Mouse (Mus musculus) megakaryocyte progenitor cell, adult 5-6 weeks (primary cell): ENCODE results near the gene Ier5l. TPM values are rescaled to one million over a fixed set of nuclear protein-coding genes. Genes with fewer than 3 reads are reported as not detected.
A peak's percentile ranks its signal among the peaks of the same experiment; 100 is the strongest.

Source experiments
- ATAC-seq: replicated peaks from 2 replicates; pipeline ENCODE4 v1.8.0; 2016; ENCODE audit warnings: mild to moderate bottlenecking, moderate TSS enrichment, inconsistent platforms; ENCODE audit not compliant: poor library complexity
- total RNA-seq, 2 experiments: library from RNA; stranded (forward) in 1 of 2; stranded (reverse) in 1 of 2; fragments of 157-497, 149-512 nt in 1 of 2; fragments of 200-1000 nt in 1 of 2; gene quantifications; 2 replicates each; pipeline versions ENCODE4 v1.2.3 to v1.2.4; 2015 to 2017

Ier5l gene
- total RNA-seq (2015) (0.07 and 0.12 TPM in 2 replicates), total RNA-seq (2017) (0.10 and 0.96 TPM in 2 replicates)

DNA sequence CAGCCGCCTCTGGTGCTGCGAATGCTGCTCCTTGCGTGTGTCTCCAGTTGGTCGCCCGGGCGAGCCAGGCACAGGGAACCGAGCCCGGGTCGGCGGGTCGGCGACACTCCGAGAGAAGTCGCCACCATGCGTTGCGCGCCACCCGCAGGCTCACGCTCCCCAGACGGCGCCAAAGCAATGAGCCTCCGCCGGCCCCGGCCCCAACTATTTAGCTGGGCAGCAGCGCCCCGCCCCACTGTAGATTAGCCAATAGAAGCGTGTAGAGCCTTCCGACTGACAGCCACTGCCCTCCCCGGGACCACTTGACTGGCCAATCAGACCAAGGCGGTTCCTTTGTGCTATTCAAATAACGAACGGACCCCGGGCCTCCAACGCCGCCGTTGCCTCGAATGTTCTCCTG, at the start of gene Ier5l:
TSS of gene Ier5l (minus strand) at position 181 of the 400 bp plus-strand sequence.
- ATAC-seq: peak; percentile 80

DNA sequence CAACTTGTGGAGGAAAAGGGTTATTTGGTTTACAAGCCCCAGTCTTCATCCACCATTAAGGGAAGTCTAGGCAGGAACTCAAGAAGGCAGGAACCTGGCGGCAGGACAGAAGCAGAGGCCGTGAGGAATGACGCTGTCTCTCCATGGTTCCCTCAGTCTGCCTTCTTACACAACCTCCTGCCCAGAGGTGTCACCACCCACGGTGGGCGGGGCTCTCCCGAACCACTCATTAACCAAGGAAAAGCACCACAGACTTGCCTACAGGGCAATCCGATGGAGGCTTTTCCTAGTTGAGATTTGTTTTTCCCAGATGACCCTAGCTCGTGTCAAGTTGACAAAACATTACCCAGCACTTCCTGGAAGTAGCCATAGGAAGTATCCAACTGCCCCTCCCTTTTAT, 49.7 kb upstream of the Ier5l start:
- no peak for ATAC-seq

DNA sequence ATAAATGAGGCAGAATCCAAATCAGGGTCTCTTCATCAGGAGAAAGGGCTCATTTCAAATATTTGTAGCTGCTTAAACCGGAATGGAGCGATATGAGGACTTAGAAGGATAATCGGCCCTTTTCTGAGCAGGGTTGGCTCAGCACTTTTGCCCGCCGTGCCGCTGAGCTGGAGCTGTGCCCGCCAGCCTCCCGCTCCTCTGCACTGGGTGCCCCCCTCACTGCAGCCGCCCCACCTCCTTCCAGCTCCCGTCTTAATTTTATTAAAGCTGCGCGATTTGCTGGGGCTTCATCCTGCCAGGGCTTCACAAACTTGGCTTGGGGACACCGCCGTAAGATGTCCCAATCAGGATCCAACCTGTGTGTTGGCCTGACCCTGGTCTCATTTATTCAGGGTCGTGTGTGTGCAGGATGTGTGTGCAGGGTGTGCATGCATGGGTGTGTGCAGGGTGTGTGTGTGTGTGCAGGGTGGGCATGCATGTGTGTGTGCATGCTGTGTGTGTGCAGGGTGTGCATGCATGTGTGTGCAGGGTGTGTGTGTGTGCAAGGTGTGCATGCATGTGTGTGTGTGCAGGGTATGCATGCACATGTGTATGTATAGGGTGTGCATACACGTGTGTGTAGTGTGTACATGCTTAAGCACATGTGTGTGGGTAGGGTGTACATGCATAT, 36.8 kb upstream of the Ier5l start:
- ATAC-seq: no peak

DNA sequence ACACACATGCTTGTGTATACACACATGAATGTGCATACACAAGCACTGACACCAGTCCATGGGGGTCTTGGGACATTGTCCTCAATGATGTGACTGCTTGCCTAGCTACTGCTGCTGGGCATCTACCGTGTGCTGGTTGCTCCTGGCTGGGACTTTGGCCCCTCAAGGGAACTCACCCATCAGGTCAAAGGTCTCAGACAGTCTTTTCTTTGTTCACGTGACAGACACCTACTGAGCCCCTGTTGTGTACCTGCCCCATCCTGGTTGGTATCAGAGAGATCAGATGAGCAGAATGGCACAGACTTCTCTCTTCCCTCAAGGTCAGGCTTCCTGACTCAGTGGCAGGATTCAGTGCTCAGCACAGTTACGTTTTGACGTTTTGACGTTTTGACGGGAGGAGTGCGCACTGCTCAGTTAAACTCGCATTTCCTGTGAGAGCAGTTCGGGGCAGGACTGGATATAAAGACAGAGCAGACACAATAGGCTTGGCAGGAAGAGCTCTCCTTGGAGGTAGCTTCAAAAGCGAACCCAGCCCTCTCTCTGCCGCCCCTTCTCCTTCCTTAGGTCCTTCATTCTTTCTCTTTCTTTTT, 33.2 kb upstream of the Ier5l start:
- ATAC-seq: no peak

DNA sequence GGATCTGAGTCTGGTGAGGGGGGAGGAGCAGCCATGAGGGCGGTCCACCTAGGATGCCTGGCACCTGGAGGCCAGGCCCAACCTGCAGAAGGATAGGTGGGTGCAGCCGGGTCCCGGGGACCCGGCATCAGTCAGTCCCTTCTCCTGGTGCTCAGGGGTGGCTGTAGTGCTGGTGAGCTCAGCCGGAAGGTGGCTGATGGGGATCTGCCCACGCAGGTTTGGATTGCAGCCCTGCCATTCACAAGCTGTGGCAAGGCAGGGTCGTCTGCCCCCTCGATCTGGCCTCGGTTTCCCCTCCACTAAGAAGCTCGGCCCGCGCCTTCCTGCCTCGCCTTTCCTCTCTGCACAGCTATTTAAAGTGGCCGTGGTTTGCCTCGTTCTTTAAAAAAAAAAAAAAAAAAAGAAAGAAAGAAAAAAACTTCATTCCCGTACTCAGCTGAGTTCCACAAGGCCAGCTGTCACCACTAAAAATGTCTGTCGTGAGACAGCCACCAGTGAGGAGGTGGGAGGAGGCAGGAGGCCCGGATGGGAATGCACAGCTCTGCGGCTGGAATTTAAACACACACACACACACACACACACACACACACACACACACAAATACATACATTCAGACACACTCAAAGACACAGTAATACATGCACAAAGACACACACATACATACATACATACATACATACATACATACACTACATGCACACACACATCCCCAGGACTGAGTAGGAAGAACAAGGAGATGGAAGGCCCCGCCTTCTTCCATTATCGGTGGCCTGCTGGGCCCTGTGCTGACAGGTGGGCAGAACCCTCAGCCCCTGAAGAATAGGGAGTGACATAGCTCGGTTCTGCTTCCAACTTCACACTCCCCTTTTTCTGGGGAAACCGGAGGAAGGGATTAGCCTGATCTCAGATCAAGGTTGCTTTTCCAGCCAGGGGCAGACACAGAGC, 29.9 kb upstream of the Ier5l start:
- no peak for ATAC-seq

DNA sequence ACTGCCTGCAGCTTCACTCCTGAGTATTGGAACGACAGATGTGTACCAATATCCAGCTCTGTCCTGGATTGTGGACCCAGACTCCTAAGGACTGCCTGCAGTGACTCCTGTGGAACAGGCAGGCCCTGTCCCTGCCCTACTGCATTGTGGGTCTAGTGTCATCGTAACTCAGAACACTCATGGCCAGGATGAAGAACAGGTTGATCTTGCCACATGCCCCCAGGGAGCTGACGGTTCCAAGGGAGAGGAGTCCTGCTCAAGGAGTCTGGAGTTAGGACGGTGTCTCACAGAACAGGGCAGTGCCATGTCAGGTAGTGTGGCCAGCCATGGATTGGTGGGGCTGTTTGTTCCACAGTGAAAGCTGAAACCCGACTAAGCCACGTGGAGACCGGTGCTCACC, 27.7 kb upstream of the Ier5l start:
- ATAC-seq: no peak

DNA sequence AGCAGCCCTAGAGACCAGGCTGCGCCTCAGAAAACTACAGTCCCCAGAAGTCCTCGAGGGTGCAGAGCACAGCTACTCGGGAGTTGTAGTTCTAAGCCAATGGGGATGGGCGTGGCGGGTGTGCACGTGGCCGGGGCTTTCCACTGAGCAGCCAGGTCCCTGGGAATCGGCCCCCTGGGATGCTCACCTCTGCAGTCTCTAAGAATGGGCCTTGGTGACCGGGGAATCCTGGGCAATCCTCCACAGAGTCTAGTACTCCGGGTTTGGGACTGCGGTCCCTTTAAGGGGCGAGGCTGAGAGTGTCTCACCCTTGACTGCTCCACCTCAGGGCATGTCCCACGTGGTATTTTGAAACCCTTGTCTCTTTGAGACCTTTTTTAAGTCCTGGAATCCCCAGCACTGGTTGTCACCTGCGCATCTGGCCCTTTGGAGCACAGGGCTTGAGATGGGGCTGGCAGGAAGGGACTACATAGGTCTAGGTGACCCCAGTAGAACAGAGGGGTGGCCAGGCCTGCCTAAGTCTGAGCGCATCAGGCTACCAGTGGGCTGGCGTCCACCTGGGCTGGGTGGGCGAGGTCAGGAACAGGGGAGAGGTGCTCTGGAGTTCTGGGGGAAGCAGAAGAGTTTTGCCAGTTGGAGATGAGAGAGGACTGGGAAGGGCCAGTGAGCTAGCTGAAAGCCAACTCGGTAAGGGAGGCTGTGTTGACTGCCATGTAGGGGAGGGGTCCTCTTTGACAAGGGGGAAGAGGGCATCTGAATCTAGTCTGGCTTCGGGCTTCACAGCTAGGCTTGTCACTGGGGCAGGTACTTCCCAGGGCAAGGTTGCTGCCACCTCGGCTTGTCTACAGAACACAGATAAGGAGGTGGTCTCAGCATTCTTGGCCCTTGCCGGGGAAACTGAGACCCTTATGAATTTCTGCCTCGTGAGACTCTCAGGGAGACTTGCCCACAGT, 22.2 kb upstream of the Ier5l start:
- ATAC-seq: peak; percentile 96

DNA sequence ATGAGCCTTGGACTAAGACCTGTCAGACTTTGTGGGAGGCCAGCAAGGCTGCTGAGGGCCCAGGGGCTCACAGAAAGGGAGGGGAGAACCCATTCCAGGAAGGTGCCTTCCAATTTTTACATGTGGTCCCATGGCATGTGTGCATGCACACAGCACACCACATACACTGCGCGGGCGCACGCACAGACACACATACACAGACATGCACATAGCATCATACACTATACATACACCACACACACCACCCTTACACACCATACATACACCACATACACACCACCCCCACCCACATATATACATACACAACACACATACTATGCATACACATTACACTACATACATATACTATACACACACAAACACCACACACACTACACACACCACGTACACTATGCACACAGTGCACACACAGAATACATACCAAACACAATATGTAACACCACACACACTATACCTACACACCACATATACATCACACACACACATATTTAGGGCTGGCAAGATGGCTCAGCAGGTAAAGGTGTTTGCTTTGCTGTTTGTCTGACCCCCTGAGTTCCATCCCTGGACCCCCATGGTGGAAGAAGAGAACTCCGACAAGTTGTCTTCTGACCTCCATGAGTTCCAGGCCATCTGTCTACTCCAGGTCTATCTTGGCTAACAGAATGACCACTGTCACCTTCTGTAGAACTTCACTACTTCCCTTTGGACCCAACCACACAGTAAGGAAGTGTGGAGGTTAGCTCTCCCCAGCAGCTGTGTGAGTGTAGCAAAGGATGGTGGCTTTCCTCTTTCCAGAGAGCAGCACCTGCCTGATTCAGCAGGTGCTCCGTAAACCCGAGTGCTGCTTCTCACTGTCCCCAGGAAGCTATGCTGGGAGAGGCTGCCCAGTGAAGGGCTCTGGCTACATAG, 21.2 kb upstream of the Ier5l start:
- ATAC-seq: no peak

DNA sequence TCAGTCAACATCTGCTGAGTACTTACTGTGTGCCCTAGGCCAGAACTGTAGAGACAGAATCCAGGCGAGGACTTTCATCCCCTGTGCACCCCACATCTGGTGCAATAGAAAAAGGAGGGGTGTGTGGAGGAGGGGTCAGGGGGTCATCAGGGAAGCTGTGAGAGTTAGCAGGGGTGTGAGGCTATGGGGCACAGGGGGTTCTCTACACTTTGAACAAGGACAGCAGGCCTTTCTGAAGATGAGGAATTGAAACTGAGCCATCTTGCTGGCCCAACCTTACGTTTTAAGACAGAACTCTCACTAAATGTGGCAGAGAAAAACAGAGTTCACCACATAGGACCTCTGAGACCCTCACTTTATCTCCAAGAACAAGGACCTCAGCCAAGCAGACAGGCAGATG, 16.4 kb upstream of the Ier5l start:
- no peak for ATAC-seq

DNA sequence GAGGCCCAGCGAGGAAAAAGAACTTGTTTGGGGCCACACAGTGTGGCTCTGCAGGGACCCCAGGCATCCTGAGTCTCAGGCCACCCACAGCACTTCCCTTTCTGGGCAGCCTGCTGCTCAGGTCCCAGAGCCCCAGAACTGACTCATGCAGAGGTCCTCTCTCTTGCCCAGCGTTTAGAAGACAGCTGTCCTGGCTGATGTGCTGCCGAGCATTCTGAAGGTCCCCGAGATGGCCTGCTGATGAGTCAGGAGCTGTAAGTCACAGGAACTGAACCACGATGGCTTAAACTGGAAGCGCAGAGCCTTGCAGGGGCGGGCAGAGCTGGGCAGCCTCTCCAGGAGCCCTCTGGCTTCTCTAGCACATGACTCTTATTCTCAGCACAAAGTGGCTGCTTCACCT, 13.6 kb upstream of the Ier5l start:
- ATAC-seq: peak; percentile 46

DNA sequence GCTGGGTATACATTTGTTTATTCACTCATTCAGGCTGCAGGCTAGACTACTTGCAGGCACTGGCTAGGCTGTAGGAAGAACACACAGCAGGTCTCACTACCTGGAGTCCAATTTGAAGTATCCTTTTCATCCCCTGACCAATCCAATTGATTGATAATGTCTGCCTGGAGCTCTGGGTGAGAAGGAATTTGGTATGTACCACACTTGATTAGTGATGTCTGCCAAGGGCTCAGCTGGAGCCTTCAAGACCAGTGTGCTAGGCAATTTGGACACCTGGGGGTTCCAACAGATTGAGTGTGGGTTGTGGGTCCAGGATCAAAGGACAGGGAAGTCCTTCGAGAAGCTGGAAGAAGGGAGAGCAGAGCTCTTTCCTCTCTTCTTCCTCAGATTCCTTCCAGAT, 4.5 kb upstream of the Ier5l start:
- no peak for ATAC-seq

DNA sequence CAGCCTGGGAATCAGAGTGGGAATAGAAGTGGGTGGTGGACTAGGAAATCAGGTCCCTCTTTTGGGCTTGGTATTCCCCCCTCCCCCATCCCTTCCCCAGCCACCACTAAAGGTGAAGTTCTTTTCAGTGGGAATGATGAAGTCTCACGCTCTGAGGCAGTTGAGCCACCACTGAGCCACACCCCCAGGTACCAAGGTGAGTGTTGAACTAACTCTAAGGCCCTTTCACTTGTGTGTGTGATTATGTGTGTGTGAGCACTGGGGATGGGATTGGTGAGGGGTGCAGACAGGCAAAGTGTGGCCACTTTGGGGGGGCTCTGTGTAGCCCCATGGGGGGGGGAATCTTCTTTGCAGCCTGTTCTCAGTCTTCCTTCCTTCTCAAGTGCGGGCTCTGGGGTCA, 2.2 kb upstream of the Ier5l start:
- ATAC-seq: no peak

DNA sequence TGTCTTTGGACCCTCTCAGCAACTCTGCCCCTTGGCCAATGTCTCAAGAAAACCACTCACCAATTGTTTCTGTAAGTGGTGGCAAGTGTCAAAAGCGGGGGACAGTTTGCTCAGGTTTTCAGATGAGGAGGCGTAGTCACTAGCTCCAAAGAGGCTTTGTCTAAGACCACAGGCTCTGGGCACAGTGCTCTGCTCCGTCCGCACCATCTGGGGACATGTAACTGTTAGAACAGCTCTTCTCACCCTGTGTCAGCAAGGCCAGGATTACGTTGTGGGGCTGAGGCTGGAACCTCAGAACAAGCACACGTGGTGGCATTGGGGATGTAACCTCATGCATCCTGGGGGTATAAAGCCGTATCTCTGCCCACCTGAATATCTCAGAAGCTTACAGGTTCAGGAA, 1.4 kb upstream of the Ier5l start:
- ATAC-seq: no peak

DNA sequence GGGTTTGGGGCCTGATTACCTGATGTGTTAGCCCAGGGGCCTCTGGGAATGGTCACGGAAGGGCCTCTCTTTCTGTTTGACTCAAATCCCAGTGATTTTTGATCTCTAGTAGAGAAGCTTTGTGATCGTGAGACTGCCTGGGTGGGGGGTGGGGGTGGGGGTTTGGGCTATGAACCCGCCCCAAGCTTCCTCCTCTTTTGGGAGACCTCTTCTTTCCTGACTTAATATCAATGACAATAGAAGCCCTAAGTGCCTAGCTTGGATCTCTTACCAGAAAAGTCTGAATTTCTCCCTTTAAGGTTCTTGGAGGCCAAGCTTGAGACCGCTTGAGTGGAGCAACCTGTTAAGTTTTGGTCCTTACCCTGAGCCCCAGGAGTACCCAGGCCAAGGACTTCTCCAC, 757 bp upstream of the Ier5l start:
- no peak for ATAC-seq

DNA sequence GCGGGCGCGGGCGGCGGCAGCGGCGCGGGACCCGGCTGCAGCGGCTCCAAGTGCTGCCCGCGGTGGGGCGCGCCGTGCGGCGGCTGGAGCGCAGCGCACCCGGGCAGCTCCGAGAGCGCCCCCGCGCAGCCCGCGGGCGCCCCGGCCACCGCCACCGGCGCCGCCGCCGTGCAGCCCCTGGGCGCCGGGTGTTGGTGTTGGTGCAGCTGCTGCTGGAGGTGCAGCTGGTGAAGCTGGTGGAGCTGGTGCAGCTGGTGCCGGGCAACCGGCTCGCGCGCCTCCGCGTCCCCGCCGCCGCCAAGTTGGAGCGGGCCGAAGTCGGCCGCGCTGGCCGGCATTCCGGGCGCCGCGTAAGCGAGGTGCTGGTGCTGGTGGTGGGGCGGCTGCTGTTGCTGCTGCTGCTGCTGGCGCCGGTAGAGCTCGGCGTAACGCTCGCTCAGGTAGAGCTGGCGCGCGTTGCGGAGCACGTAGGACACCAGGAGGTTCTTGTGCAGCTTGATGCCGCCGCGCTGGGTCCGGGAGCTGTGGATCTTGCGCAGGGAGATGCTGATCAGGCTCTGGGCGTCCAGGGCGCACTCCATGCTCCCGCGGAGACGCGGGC, 488 bp downstream of the Ier5l start:
- ATAC-seq: no peak

DNA sequence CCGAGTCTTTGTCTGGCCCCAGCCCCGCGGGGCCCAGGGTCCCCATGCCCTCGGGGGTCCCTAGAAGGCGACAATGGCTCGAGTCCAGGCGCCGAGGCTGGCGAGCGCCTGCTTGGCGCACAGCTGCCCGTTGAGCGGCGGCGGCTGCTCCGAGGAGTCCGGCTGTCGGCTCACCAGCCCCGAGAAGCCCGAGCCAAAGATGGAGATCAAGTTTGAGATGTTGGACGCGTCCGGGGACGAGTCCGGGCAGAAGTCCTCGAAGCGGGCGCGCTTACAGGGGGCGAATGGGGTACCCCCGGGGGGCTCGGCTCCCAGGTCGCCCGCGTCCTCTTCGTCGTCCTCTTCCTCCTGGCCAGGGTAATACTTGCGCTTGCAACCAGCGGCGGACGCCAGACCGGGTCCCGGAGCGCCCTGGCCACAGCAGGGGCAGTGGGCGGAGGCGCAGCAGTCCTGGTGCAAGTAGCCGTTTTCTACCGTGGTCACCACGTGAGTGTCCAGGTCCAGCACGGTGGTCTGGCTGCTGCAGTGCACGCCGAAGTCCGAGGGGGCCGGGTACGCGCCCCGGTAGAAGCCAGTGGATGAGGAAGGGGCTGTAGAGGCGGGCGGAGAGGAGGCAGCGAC, 1.2 kb downstream of the Ier5l start:
- no peak for ATAC-seq

DNA sequence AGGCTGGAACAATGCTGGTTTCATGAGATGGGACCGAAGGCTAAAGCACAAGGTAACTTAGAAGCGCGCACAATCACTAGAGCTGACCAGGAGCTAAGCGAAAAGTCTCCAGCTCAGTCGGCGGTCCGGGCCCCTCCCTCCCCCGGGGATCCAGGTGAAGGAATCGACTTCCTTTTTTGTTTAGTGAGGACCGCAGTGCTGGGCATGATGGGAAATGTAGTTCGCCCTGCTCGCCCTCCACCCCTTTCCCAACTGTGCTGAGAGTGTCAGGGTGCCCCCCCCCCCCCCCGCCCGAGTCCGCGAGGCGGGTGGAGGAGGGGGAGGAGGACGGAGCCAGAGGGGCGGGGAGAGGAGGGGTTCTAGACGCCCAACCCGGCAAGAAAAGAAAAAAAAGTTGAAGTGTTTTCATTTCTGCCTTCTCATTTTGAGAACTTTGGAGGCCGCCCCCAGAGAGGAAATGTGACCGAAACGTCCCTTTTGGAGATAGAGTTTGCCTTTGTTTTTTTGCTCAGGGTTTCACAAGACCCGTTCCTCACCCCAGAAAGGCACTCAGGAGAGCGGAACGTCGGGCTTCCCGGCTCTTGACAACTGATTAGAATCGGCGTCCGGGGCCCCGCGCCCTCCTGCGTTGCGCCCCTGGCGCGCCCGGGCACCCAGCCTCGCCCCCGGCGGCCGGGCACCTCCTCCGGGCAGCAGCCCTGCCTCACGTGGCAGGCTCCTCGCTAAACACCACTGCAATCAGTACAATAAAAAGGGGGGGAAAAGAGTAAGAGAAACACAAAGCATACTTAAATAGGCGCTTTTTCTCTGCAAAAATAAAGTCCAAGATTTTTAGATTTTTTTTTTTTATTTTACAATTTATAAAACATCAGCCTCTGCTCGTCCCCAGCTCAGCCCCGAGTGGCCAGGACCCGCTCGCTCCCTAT, 2.0 kb downstream of the Ier5l start:
- ATAC-seq: peak; percentile 56

DNA sequence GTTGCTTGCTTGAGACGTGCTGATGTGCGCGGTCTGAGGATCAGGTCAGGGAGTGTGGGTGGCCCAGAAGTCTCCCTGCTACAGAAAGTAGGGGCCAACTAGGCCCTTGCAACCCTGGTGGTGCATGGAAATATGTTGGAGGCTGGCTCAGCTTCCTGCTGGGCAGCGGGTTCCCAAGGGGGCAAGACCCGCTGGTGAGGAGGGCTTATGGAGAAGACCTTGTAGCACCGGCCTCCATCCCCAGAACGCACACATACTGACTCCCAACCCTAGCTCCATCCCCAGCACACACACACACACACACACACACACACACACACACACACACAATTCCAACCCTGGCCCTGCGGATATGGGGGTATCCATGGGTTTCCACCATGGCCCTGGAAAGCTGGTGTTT, 3.0 kb downstream of the Ier5l start:
- no peak for ATAC-seq
